Mouse (Mus musculus) thymus, adult 2 months (tissue): ENCODE data around the gene Paqr3.

Experiments
- CTCF ChIP-seq: fragments of 200-500 bp; IDR thresholded peaks from 2 replicates; pipeline ENCODE4 v1.5.1; 2012; ENCODE audit warnings: mild to moderate bottlenecking, control low read depth, low read length, moderate library complexity, borderline replicate concordance; ENCODE audit not compliant: control insufficient read depth, poor library complexity, insufficient read depth; ENCODE audit errors: extremely low read depth
- POLR2A ChIP-seq: fragments of 200-500 bp; IDR thresholded peaks from 2 replicates; pipeline ENCODE4 v1.6.1; 2012; ENCODE audit warnings: mild to moderate bottlenecking, low read length, control low read depth, moderate library complexity; ENCODE audit not compliant: control insufficient read depth, poor library complexity, insufficient read depth; ENCODE audit errors: extremely low read depth

GRCm38 (mm10) chr5:97099954-97100353, 11.4 kb downstream of the Paqr3 start:
- no peak for TF ChIP-seq CTCF
- TF ChIP-seq POLR2A: no peak
